Mouse (Mus musculus) forebrain, embryonic 12.5 days (tissue): ENCODE results near the gene Cdca4. TPM values are rescaled to one million over a fixed set of nuclear protein-coding genes. Genes with fewer than 3 reads are reported as not detected.
"Not testable (repeated sequence)": the region's sequence is repeated elsewhere in the genome, so short reads cannot be mapped to it uniquely, and the experiment has no call there.

Source experiments
- ATAC-seq: fragments of 200-750 bp; cut with Nextera tagmentation; 2 replicates; pipeline ENCODE4 v1.8.0; 2017; ENCODE audit warnings: moderate TSS enrichment; ENCODE audit not compliant: low FRiP score
- H3K27ac ChIP-seq: fragments of 300-500 bp; sonication (generic); 2 replicates; pipeline ENCODE4 v1.5.1; 2016; ENCODE audit warnings: mild to moderate bottlenecking
- H3K27me3 ChIP-seq: fragments of 300-500 bp; sonication (generic); 2 replicates; pipeline ENCODE4 v1.6.1; 2016; ENCODE audit warnings: mild to moderate bottlenecking
- H3K36me3 ChIP-seq: fragments of 300-500 bp; sonication (generic); replicated peaks from 2 replicates; pipeline ENCODE4 v1.6.1; 2016; ENCODE audit warnings: mild to moderate bottlenecking
- H3K4me1 ChIP-seq: fragments of 300-500 bp; sonication (generic); 2 replicates; pipeline ENCODE4 v1.6.1; 2016
- H3K4me2 ChIP-seq: fragments of 300-500 bp; sonication (generic); 2 replicates; pipeline ENCODE4 v1.6.1; 2016; ENCODE audit warnings: mild to moderate bottlenecking, moderate library complexity
- H3K4me3 ChIP-seq: fragments of 300-500 bp; sonication (generic); replicated peaks from 2 replicates; pipeline ENCODE4 v1.5.1; 2016; ENCODE audit warnings: mild to moderate bottlenecking
- H3K9ac ChIP-seq: fragments of 300-500 bp; sonication (generic); 2 replicates; pipeline ENCODE4 v1.6.1; 2016; ENCODE audit warnings: mild to moderate bottlenecking
- H3K9me3 ChIP-seq: fragments of 300-500 bp; sonication (generic); 2 replicates; pipeline ENCODE4 v1.6.1; 2016
- WGBS: fragments of 180-500 bp; shearing (Covaris S2); methylation state at CpG from one replicate; pipeline ENCODE4 v1.1.7; 2016; 5-methylcytosine and 5-hydroxymethylcytosine counted together
- polyA plus RNA-seq: library from polyadenylated mRNA; unstranded; fragments of >200 nt; fragmentation: Nextera tagmentation; extraction: Ambion mirVana; gene quantifications from 2 replicates; pipeline ENCODE4 v1.2.1, GENCODE M21; 2016

Cdca4 gene
- polyA plus RNA-seq, 1 experiment from 2014 or later: 144 TPM

- not testable (repeated sequence) for H3K4me2 ChIP-seq, H3K4me1 ChIP-seq, H3K9me3 ChIP-seq, H3K27ac ChIP-seq, H3K27me3 ChIP-seq, H3K9ac ChIP-seq, ATAC-seq, H3K4me3 ChIP-seq
- WGBS: 89% methylated on average over 7 of the region's 7 CpGs
- H3K36me3 ChIP-seq: peaks cover 77% of the 10 kb centered on the region
Observed at GRCm38 (mm10) chr12:112816866-112817265, 12.4 kb downstream of the Cdca4 start.

- no peak overlapping the region for H3K27ac ChIP-seq
- no peaks in the 10 kb centered on the region for H3K27me3 ChIP-seq
- no peak overlapping the region for H3K9ac ChIP-seq
- no peaks in the 10 kb centered on the region for H3K9me3 ChIP-seq
- H3K4me3 ChIP-seq: no peak overlapping the region
- H3K36me3 ChIP-seq: peaks cover 71% of the 10 kb centered on the region
- no peak overlapping the region for H3K4me2 ChIP-seq
- WGBS: 55% methylated on average over 4 of the region's 4 CpGs
- no peaks in the 10 kb centered on the region for H3K4me1 ChIP-seq
- 0 out of 2 replicates have a peak, but pooled peaks have one; percentile 17 for ATAC-seq
Observed at GRCm38 (mm10) chr12:112816294-112816693, 12.9 kb downstream of the Cdca4 start.

GRCm38 (mm10) chr12:112814682-112815470, 14.3 kb downstream of the Cdca4 start:
- ATAC-seq: no peak
- no peak overlapping the region for H3K4me3 ChIP-seq
- no peak overlapping the region for H3K9ac ChIP-seq
- H3K27ac ChIP-seq: no peak overlapping the region
- no peak overlapping the region for H3K4me2 ChIP-seq
- 77% methylated on average over 14 of the region's 14 CpGs for WGBS
- no peaks in the 10 kb centered on the region for H3K9me3 ChIP-seq
- H3K36me3 ChIP-seq: peaks cover 59% of the 10 kb centered on the region
- H3K4me1 ChIP-seq: peaks cover 6% of the 10 kb centered on the region
- H3K27me3 ChIP-seq: 0 out of 2 replicates have a peak, but pooled peaks cover 6% of the 10 kb centered on the region

GRCm38 (mm10) chr12:112813370-112813769, 15.9 kb downstream of the Cdca4 start:
- Histone ChIP-seq H3K9ac (no peak overlapping the region), H3K9me3 (no peaks in the 10 kb centered on the region), H3K27ac (no peak overlapping the region), H3K4me2 (no peak overlapping the region), H3K4me1 (peaks cover 17% of the 10 kb centered on the region), H3K4me3 (no peak overlapping the region), H3K36me3 (peaks cover 44% of the 10 kb centered on the region), H3K27me3 (0 out of 2 replicates have a peak, but pooled peaks cover 6% of the 10 kb centered on the region)
- no peak for ATAC-seq
- WGBS: 88% methylated on average over 7 of the region's 7 CpGs

GRCm38 (mm10) chr12:112810092-112810885, 18.9 kb downstream of the Cdca4 start:
- Histone ChIP-seq H3K27ac (no peak overlapping the region), H3K9me3 (no peaks in the 10 kb centered on the region), H3K4me1 (peaks cover 20% of the 10 kb centered on the region), H3K4me3 (no peak overlapping the region; the same call in 1 of the 2 replicates), H3K27me3 (peaks cover 10% of the 10 kb centered on the region), H3K9ac (peak overlapping the region; percentile 75; the same call in 1 of the 2 replicates), H3K36me3 (peaks cover 17% of the 10 kb centered on the region), H3K4me2 (peak overlapping the region; percentile 93)
- ATAC-seq: no peak
- WGBS: 70% methylated on average over 19 of the region's 19 CpGs

GRCm38 (mm10) chr12:112809641-112810040, 19.6 kb downstream of the Cdca4 start:
- no peak for ATAC-seq
- peak overlapping the region; percentile 72 for H3K4me3 ChIP-seq
- H3K27me3 ChIP-seq: peaks cover 17% of the 10 kb centered on the region
- WGBS: 23% methylated on average over 8 of the region's 8 CpGs
- H3K36me3 ChIP-seq: peaks cover 11% of the 10 kb centered on the region
- peak overlapping the region; percentile 75 for H3K9ac ChIP-seq
- no peak overlapping the region for H3K27ac ChIP-seq
- H3K4me1 ChIP-seq: peaks cover 20% of the 10 kb centered on the region
- H3K4me2 ChIP-seq: peak overlapping the region; percentile 93
- no peaks in the 10 kb centered on the region for H3K9me3 ChIP-seq

- peak within 1 kb of the TSS; percentile 72 for H3K4me3 ChIP-seq
- peak within 1 kb of the TSS; percentile 75 for H3K9ac ChIP-seq
- ATAC-seq: peak; percentile 94
- H3K4me2 ChIP-seq: peak within 1 kb of the TSS; percentile 93
- WGBS: 2% methylated on average over 64 of the region's 64 CpGs
- peaks cover 20% of the 10 kb centered on the region for H3K4me1 ChIP-seq
- peak within 1 kb of the TSS; percentile 75 for H3K27ac ChIP-seq
- peaks cover 3% of the 10 kb centered on the region; the same call in 1 of the 2 replicates for H3K36me3 ChIP-seq
- peaks cover 24% of the 10 kb centered on the region for H3K27me3 ChIP-seq
- no peaks in the 10 kb centered on the region for H3K9me3 ChIP-seq
Observed at GRCm38 (mm10) chr12:112808587-112809364, 20.4 kb downstream of the Cdca4 start, which contains the start of gene Clba1. Clba1 (plus strand) TSS chr12:112808937.

GRCm38 (mm10) chr12:112808212-112808586, 21.0 kb downstream of the Cdca4 start:
- Histone ChIP-seq H3K27ac (peak overlapping the region; percentile 75), H3K9me3 (no peaks in the 10 kb centered on the region), H3K4me1 (peaks cover 20% of the 10 kb centered on the region), H3K36me3 (no peaks in the 10 kb centered on the region; the same call in 1 of the 2 replicates), H3K4me2 (peak overlapping the region; percentile 93), H3K9ac (peak overlapping the region; percentile 75), H3K27me3 (peaks cover 30% of the 10 kb centered on the region), H3K4me3 (peak overlapping the region; percentile 72)
- 65% methylated on average over 5 of the region's 5 CpGs for WGBS
- peak; percentile 59 for ATAC-seq

- Histone ChIP-seq H3K27ac (no peak overlapping the region), H3K27me3 (peaks cover 34% of the 10 kb centered on the region), H3K9me3 (no peaks in the 10 kb centered on the region), H3K4me3 (no peak overlapping the region; the same call in 1 of the 2 replicates), H3K4me1 (peaks cover 20% of the 10 kb centered on the region), H3K9ac (peak overlapping the region; percentile 75), H3K36me3 (no peaks in the 10 kb centered on the region; the same call in 1 of the 2 replicates), H3K4me2 (peak overlapping the region; percentile 93; the same call in 1 of the 2 replicates)
- 82% methylated on average over 4 of the region's 4 CpGs for WGBS
- no peak for ATAC-seq
Observed at GRCm38 (mm10) chr12:112807796-112808195, 21.4 kb downstream of the Cdca4 start.

GRCm38 (mm10) chr12:112806044-112806443, 23.2 kb downstream of the Cdca4 start:
- Histone ChIP-seq H3K27me3 (peaks cover 49% of the 10 kb centered on the region), H3K4me3 (no peak overlapping the region), H3K36me3 (no peaks in the 10 kb centered on the region), H3K9me3 (no peaks in the 10 kb centered on the region), H3K4me2 (no peak overlapping the region), H3K27ac (no peak overlapping the region), H3K9ac (no peak overlapping the region), H3K4me1 (peaks cover 33% of the 10 kb centered on the region)
- ATAC-seq: no peak
- WGBS: 84% methylated on average over 6 of the region's 6 CpGs

- no peak overlapping the region for H3K4me2 ChIP-seq
- H3K27ac ChIP-seq: no peak overlapping the region
- H3K9me3 ChIP-seq: no peaks in the 10 kb centered on the region
- no peak overlapping the region for H3K4me3 ChIP-seq
- WGBS: 51% methylated on average over 13 of the region's 13 CpGs
- H3K27me3 ChIP-seq: peaks cover 56% of the 10 kb centered on the region
- no peaks in the 10 kb centered on the region for H3K36me3 ChIP-seq
- H3K9ac ChIP-seq: no peak overlapping the region
- peaks cover 22% of the 10 kb centered on the region for H3K4me1 ChIP-seq
- ATAC-seq: no peak
Observed at GRCm38 (mm10) chr12:112804046-112804445, 25.2 kb downstream of the Cdca4 start.
